Mouse (Mus musculus): ENCODE results near the gene Trpv2.

The Trpv2 gene

GRCm38 (mm10) chr11:62553633-62554032, 20.7 kb upstream of the Trpv2 start:
- ChIA-PET CTCF (interaction anchor here in 1 of 4 experiments (0.8 kb wide), 1 partner anchor 16 kb away, joined by 3 read pairs; no protein-coding TSS in a partner anchor), POLR2A (interaction anchor here (0.6 to 33.0 kb wide), 56 partner anchors 9 to 305 kb away, joined by 3 to 1188 read pairs (median 5); partner anchors contain the start of genes Cenpv (in 3 of the 4), Trpv2 (in 2 of the 4), Adora2b (in 1 of the 4) and Ncor1 (in 1 of the 4))

- POLR2A ChIA-PET = interaction anchor here (0.6 to 33.0 kb wide), 72 partner anchors 8 to 306 kb away, joined by 3 to 1188 read pairs (median 5); partner anchors contain the start of genes Cenpv (in 3 of the 4), Trpv2 (in 3 of the 4), Adora2b (in 1 of the 4) and Ncor1 (in 1 of the 4)
- CTCF ChIA-PET = interaction anchor here in 2 of 4 experiments (0.6 to 0.8 kb wide), 2 partner anchors 16 to 55 kb away, joined by 3 to 4 read pairs; no protein-coding TSS in a partner anchor
These were observed 20.0 kb upstream of the Trpv2 start for GRCm38 (mm10) chr11:62554163-62554855.

- ChIA-PET POLR2A (interaction anchor here (0.5 to 33.0 kb wide), 55 partner anchors 9 to 275 kb away, joined by 3 to 1188 read pairs (median 7); partner anchors contain the start of genes Cenpv (in 3 of the 4) and Trpv2 (in 3 of the 4)), CTCF (interaction anchor here in 1 of 4 experiments (1.7 kb wide), 1 partner anchor 42 kb away, joined by 4 read pairs; no protein-coding TSS in a partner anchor)
These were observed 19.3 kb upstream of the Trpv2 start for GRCm38 (mm10) chr11:62554934-62555517.

GRCm38 (mm10) chr11:62555896-62556412, 18.3 kb upstream of the Trpv2 start:
- POLR2A ChIA-PET = interaction anchor here (0.8 to 33.0 kb wide), 44 partner anchors 8 to 99 kb away, joined by 3 to 1188 read pairs (median 8); partner anchors contain the start of genes Cenpv (in 3 of the 4) and Trpv2 (in 3 of the 4)
- CTCF ChIA-PET = interaction anchor here in 3 of 4 experiments (0.5 to 1.7 kb wide), 3 partner anchors 19 to 43 kb away, joined by 3 to 4 read pairs (median 3); no protein-coding TSS in a partner anchor

GRCm38 (mm10) chr11:62557205-62557604, 17.1 kb upstream of the Trpv2 start:
- ChIA-PET CTCF (interaction anchor here in 1 of 4 experiments (0.7 kb wide), 1 partner anchor 277 kb away, joined by 3 read pairs; no protein-coding TSS in a partner anchor), POLR2A (interaction anchor here (0.6 to 33.0 kb wide), 25 partner anchors 7 to 481 kb away, joined by 3 to 1188 read pairs (median 20); partner anchors contain the start of genes Cenpv (in 2 of the 4), Trpv2 (in 2 of the 4) and Ubb (in 1 of the 4))

- ChIA-PET CTCF (interaction anchor here in 1 of 4 experiments (0.6 kb wide), 1 partner anchor 542 kb away, joined by 3 read pairs; no protein-coding TSS in a partner anchor), POLR2A (interaction anchor here in 3 of 4 experiments (0.6 to 33.0 kb wide), 15 partner anchors 7 to 880 kb away, joined by 3 to 1188 read pairs (median 10); partner anchors contain the start of genes Trpv2 (in 2 of the 3), Cenpv (in 1 of the 3) and Ubb (in 1 of the 3))
These were observed 16.1 kb upstream of the Trpv2 start for GRCm38 (mm10) chr11:62558152-62558551.

- ChIA-PET CTCF (no interaction called here), POLR2A (interaction anchor here in 3 of 4 experiments (0.7 to 33.0 kb wide), 14 partner anchors 8 to 50 kb away, joined by 3 to 1188 read pairs (median 10); partner anchors contain the start of genes Cenpv (in 2 of the 3), Ubb (in 2 of the 3) and Trpv2 (in 1 of the 3))
These were observed 15.2 kb upstream of the Trpv2 start for GRCm38 (mm10) chr11:62558961-62559646.

GRCm38 (mm10) chr11:62560463-62561016, 13.7 kb upstream of the Trpv2 start:
- POLR2A ChIA-PET = interaction anchor here in 3 of 4 experiments (1.1 to 33.0 kb wide), 11 partner anchors 9 to 52 kb away, joined by 3 to 1188 read pairs (median 18); partner anchors contain the start of genes Ubb (in 3 of the 3), Cenpv (in 2 of the 3) and Trpv2 (in 1 of the 3)
- CTCF ChIA-PET = interaction anchor here in 1 of 4 experiments (0.6 kb wide), 1 partner anchor 119 kb away, joined by 5 read pairs; no protein-coding TSS in a partner anchor

GRCm38 (mm10) chr11:62563590-62563989, 10.7 kb upstream of the Trpv2 start:
- CTCF ChIA-PET = no interaction called here

GRCm38 (mm10) chr11:62565747-62566146, 8.5 kb upstream of the Trpv2 start:
- CTCF ChIA-PET = interaction anchor here in 1 of 4 experiments (0.7 to 2.3 kb wide), 2 partner anchors 9 to 125 kb away, joined by 3 to 8 read pairs; no protein-coding TSS in a partner anchor

More at GRCm38 (mm10) chr11:62563590-62563989, 10.7 kb upstream of the Trpv2 start:
- POLR2A ChIA-PET = interaction anchor here (0.6 to 33.5 kb wide), 9 partner anchors 9 to 43 kb away, joined by 3 to 727 read pairs (median 4); partner anchors contain the start of gene Ubb (in 2 of the 4)

GRCm38 (mm10) chr11:62566211-62566610, 8.1 kb upstream of the Trpv2 start:
- ChIA-PET CTCF (interaction anchor here in 1 of 4 experiments (2.3 kb wide), 1 partner anchor 9 kb away, joined by 8 read pairs; no protein-coding TSS in a partner anchor), POLR2A (interaction anchor here in 3 of 4 experiments (1.1 to 33.5 kb wide), 11 partner anchors 10 to 42 kb away, joined by 3 to 727 read pairs (median 20); partner anchors contain the start of gene Ubb (in 3 of the 3))

More at GRCm38 (mm10) chr11:62565747-62566146, 8.5 kb upstream of the Trpv2 start:
- POLR2A ChIA-PET = interaction anchor here (0.6 to 33.5 kb wide), 20 partner anchors 9 to 53 kb away, joined by 3 to 727 read pairs (median 6); partner anchors contain the start of genes Ubb (in 3 of the 4) and Cenpv (in 1 of the 4)

- CTCF ChIA-PET = interaction anchor here in 1 of 4 experiments (1.3 kb wide), 1 partner anchor 45 kb away, joined by 3 read pairs; no protein-coding TSS in a partner anchor
- POLR2A ChIA-PET = interaction anchor here (0.6 to 33.5 kb wide), 16 partner anchors 12 to 267 kb away, joined by 3 to 727 read pairs (median 4); partner anchors contain the start of gene Ubb (in 3 of the 4)
These were observed 6.0 kb upstream of the Trpv2 start for GRCm38 (mm10) chr11:62568300-62568699.

- ChIA-PET CTCF (interaction anchor here (0.5 to 1.7 kb wide), 17 partner anchors 8 to 325 kb away, joined by 3 to 8 read pairs (median 3); no protein-coding TSS in a partner anchor), POLR2A (interaction anchor here (0.6 to 33.5 kb wide), 39 partner anchors 9 to 133 kb away, joined by 3 to 727 read pairs (median 5); partner anchors contain the start of genes Ubb (in 4 of the 4), Ncor1 (in 1 of the 4) and Pigl (in 1 of the 4))
These were observed 408 bp downstream of the Trpv2 start for GRCm38 (mm10) chr11:62574703-62575085.

GRCm38 (mm10) chr11:62575297-62575658, 992 bp downstream of the Trpv2 start:
- ChIA-PET POLR2A (interaction anchor here (0.6 to 33.5 kb wide), 40 partner anchors 9 to 360 kb away, joined by 3 to 727 read pairs (median 6); partner anchors contain the start of genes Ubb (in 3 of the 4), Ncor1 (in 1 of the 4) and Pigl (in 1 of the 4)), CTCF (interaction anchor here (0.5 to 1.7 kb wide), 18 partner anchors 8 to 325 kb away, joined by 3 to 8 read pairs (median 3); no protein-coding TSS in a partner anchor)

- CTCF ChIA-PET = interaction anchor here (0.6 to 1.7 kb wide), 12 partner anchors 11 to 326 kb away, joined by 3 to 8 read pairs (median 3); no protein-coding TSS in a partner anchor
- POLR2A ChIA-PET = interaction anchor here (0.6 to 33.5 kb wide), 42 partner anchors 8 to 360 kb away, joined by 3 to 727 read pairs (median 5); partner anchors contain the start of genes Ubb (in 3 of the 4), Cenpv (in 1 of the 4), Ncor1 (in 1 of the 4) and Pigl (in 1 of the 4)
These were observed 1.6 kb downstream of the Trpv2 start for GRCm38 (mm10) chr11:62575659-62576438.
